Mouse (Mus musculus): ENCODE data around the gene Tas1r3. TPM values are rescaled to one million over a fixed set of nuclear protein-coding genes. Genes with fewer than 3 reads are reported as not detected.

Gene Tas1r3
- polyA plus RNA-seq, 1 experiment from 2014 or later, result 0.83 TPM

DNA sequence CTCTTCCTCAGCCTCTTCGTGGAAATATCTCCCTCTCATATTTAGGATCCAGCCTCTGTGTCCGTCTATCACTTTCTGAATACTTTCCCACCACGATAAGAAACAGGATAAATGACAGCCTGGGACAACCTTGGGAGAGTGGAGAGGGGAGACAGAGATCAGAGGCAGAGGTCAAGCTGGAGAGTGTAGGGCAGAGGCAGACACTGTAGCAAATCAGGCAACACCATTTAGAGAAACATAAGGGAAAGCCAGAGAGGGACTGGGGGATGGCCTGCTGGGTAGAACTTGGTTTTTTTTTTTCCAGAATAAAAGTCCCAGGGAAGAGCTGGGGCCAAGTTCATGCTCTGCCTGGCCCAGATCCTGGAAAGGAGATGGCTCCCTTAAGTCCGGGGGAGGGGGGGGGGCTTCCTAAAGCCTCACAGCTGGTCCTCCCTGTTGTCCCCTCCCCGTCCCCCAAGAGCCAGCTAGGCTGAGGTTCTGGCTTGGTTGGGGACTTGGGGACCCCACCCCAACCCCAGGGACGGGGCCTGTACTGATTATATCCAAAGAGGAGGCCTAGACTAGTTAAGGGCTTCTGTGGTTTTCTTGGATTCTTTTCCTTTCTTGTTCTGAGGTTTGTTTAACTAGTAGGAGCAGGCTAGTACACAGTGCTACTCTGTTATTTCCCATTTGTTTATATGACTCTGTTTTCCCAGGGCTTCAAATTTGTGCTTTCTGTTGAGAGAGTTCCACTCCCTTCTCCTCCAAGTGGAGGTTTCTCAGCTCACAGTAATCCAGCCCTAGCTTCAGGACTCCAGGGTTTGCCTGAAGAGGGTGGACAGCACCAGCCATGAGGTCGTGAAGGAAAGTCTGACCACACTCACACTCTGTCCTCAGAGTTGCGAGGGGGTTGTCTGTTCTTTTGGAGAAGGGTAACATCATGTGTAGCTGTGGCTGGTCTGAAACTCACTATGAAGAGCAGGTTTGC, 24.7 kb downstream of the Tas1r3 start:
- 0 out of 2 replicates have a peak, but pooled peaks cover 6% of the 10 kb centered on the region for H3K36me3 ChIP-seq
- H3K9me3 ChIP-seq, result no peaks in the 10 kb centered on the region
- peaks cover 34% of the 10 kb centered on the region for H3K4me1 ChIP-seq (replicated peaks)
- no peak overlapping the region for H3K9ac ChIP-seq (replicated peaks)
- no peak overlapping the region for H3K4me3 ChIP-seq (replicated peaks)
- ATAC-seq, result no peak
- WGBS, result 62% methylated on average over 8 of the region's 8 CpGs
- no peak overlapping the region for H3K27ac ChIP-seq
- peaks cover 21% of the 10 kb centered on the region for H3K27me3 ChIP-seq
- no peak overlapping the region for H3K4me2 ChIP-seq (replicated peaks)

DNA sequence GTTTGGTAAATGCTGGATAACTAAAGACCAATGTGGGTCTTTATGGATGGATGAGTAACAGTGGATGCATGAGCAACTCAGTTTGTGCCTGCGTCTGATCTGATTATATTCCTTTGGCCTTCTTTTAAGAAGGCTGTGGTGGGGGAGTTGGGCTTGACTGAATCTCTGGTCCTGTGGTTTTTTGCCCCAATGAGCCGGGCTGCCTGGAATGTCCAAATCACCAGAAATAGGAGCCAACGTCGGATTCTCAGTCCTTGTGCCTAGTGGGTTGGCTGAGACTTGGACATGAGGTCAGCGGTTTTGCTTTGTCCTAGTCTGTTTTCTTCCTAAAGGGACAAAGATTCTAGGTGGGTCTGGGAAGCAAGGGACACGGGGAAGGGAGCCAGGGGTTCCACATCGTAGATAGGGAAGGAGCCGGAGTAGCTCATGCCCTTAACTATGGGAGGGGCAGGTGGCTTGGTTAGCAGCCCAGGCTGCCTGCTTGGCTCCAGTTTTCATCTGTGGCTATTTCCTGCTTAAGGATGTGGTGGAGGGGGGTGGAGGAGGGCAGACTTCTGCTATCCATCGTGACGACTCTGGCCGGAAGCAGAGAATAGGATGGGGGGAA, 25.7 kb downstream of the Tas1r3 start:
- Histone ChIP-seq H3K27me3 (peaks cover 16% of the 10 kb centered on the region), H3K4me1 (replicated peaks) (peaks cover 43% of the 10 kb centered on the region), H3K9me3 (no peaks in the 10 kb centered on the region), H3K9ac (replicated peaks) (no peak overlapping the region), H3K4me3 (replicated peaks) (no peak overlapping the region), H3K27ac (no peak overlapping the region), H3K4me2 (replicated peaks) (no peak overlapping the region), H3K36me3 (peaks cover 12% of the 10 kb centered on the region; the same call in 1 of the 2 replicates)
- 80% methylated on average over 11 of the region's 11 CpGs for WGBS
- no peak for ATAC-seq

DNA sequence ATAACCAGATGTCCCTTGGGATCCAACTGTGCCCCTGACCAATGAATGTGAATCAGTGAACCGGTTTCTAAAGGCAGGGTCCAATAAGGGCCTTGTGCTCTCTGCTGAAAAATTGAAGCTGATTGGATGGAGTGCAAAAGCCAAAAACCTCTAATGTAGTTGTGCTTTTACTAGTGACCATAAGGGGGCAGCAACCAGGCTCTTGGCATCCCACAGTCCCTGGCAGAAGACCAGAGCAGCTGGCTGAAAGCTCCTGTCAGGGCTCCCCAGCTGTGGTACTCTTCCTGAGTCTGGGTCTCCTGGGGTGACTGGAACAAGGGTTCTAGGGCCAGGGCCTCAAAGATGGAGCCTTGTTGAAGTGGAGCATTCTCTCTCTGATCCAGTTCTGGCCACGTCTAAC, 29.3 kb downstream of the Tas1r3 start:
- peak; percentile 41; the same call in 1 of the 2 replicates for ATAC-seq
- Histone ChIP-seq H3K36me3 (peaks cover 12% of the 10 kb centered on the region; the same call in 1 of the 2 replicates), H3K4me2 (replicated peaks) (no peak overlapping the region; the same call in 1 of the 2 replicates), H3K9me3 (no peaks in the 10 kb centered on the region), H3K4me3 (replicated peaks) (no peak overlapping the region), H3K4me1 (replicated peaks) (peaks cover 25% of the 10 kb centered on the region), H3K27ac (peak overlapping the region; percentile 44; the same call in 1 of the 2 replicates), H3K9ac (replicated peaks) (no peak overlapping the region), H3K27me3 (no peaks in the 10 kb centered on the region)
- WGBS, result 41% methylated on average over 2 of the region's 2 CpGs

GRCm38 (mm10) chr4:155833234-155833633, 29.9 kb downstream of the Tas1r3 start:
- no peak for ATAC-seq

DNA sequence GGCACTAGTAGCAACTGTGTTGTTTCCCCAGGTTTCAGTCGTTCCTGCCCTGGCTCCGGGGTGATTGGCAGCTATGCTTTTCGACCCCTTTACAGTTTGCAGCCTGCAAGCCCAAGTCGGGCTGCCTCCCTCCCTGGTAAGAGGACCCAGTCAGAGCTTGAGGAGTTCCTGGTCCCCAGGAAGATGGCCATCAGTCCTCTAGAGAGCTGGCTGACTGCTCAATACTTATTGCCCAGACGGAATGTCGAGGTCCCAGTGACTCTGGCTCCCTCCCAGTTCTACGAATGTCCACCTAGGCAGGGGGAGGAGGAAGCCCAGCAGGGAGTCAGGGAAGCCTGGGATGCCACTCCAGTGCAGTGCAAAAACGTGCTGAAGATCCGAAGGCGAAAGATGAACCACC, 30.8 kb downstream of the Tas1r3 start:
- Histone ChIP-seq H3K4me2 (replicated peaks) (peak overlapping the region; percentile 96), H3K4me1 (replicated peaks) (peaks cover 25% of the 10 kb centered on the region), H3K36me3 (peaks cover 20% of the 10 kb centered on the region), H3K4me3 (replicated peaks) (peak overlapping the region; percentile 92), H3K9me3 (no peaks in the 10 kb centered on the region), H3K9ac (replicated peaks) (peak overlapping the region; percentile 90), H3K27me3 (no peaks in the 10 kb centered on the region), H3K27ac (no peak overlapping the region)
- ATAC-seq, result no peak
- 60% methylated on average over 10 of the region's 10 CpGs for WGBS

More at GRCm38 (mm10) chr4:155833234-155833633, 29.9 kb downstream of the Tas1r3 start:
- peaks cover 12% of the 10 kb centered on the region; the same call in 1 of the 2 replicates for H3K36me3 ChIP-seq
- no peak overlapping the region; the same call in 1 of the 2 replicates for H3K4me2 ChIP-seq (replicated peaks)
- H3K4me1 ChIP-seq (replicated peaks), result peaks cover 25% of the 10 kb centered on the region
- H3K9me3 ChIP-seq, result no peaks in the 10 kb centered on the region
- H3K9ac ChIP-seq (replicated peaks), result no peak overlapping the region
- H3K27me3 ChIP-seq, result no peaks in the 10 kb centered on the region
- peak overlapping the region; percentile 92; the same call in 1 of the 2 replicates for H3K4me3 ChIP-seq (replicated peaks)
- 90% methylated on average over 4 of the region's 4 CpGs for WGBS
- H3K27ac ChIP-seq, result no peak overlapping the region

GRCm38 (mm10) chr4:155831831-155832230, 31.3 kb downstream of the Tas1r3 start:
- Histone ChIP-seq H3K4me3 (replicated peaks) (peak overlapping the region; percentile 92), H3K9me3 (no peaks in the 10 kb centered on the region), H3K27ac (peak overlapping the region; percentile 87), H3K36me3 (peaks cover 22% of the 10 kb centered on the region), H3K4me2 (replicated peaks) (peak overlapping the region; percentile 96), H3K4me1 (replicated peaks) (peaks cover 25% of the 10 kb centered on the region), H3K9ac (replicated peaks) (peak overlapping the region; percentile 90), H3K27me3 (no peaks in the 10 kb centered on the region)
- WGBS, result 1% methylated on average over 25 of the region's 25 CpGs
- ATAC-seq, result no peak; the same call in 1 of the 2 replicates

DNA sequence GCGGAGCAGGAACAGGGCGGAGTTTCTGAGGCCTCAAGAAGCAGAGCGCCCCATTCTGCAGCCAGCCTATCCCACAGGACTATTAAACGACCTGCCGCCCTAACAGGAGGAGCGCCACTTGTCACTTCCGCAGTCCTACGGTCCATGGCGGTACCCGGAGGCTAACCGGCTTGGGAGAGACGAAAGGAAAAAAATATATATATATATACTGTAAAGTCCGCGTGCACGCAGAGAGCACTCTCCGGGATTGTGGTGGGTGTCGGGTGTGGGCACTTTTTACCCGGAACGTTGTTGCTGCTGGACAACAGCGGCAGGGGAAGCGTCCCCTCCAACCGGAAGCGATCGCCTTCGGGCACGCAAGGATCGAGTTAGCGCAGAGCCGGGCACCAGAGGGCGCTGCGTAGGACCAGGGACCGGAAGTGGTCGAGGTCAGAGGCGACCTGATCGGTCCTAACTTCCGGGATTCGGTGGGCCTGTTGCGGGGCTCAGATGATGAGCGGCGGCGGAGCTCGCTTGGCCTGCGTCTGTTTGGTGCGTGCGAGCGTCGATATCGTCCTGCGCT, 31.9 kb downstream of the Tas1r3 start, which contains the start of gene Aurkaip1:
Aurkaip1 (plus strand) TSS at position 68 of the 562 bp plus-strand sequence.
- H3K4me3 ChIP-seq (replicated peaks), result peak within 1 kb of the TSS; percentile 92
- peak within 1 kb of the TSS; percentile 87 for H3K27ac ChIP-seq
- peak within 1 kb of the TSS; percentile 96 for H3K4me2 ChIP-seq (replicated peaks)
- ATAC-seq, result peak; percentile 95
- H3K36me3 ChIP-seq, result peaks cover 27% of the 10 kb centered on the region
- peaks cover 25% of the 10 kb centered on the region for H3K4me1 ChIP-seq (replicated peaks)
- H3K9me3 ChIP-seq, result no peaks in the 10 kb centered on the region
- 0% methylated on average over 49 of the region's 49 CpGs for WGBS
- H3K9ac ChIP-seq (replicated peaks), result peak within 1 kb of the TSS; percentile 90
- no peaks in the 10 kb centered on the region for H3K27me3 ChIP-seq

- Histone ChIP-seq H3K27me3 (no peaks in the 10 kb centered on the region), H3K4me3 (replicated peaks) (peak overlapping the region; percentile 92), H3K36me3 (peaks cover 27% of the 10 kb centered on the region), H3K27ac (peak overlapping the region; percentile 87), H3K9me3 (no peaks in the 10 kb centered on the region), H3K4me1 (replicated peaks) (peaks cover 25% of the 10 kb centered on the region), H3K9ac (replicated peaks) (0 out of 2 replicates have a peak overlapping the region, but pooled peaks have one; percentile 41), H3K4me2 (replicated peaks) (peak overlapping the region; percentile 96)
- ATAC-seq, result no peak
- WGBS, result 58% methylated on average over 8 of the region's 8 CpGs
Observed at GRCm38 (mm10) chr4:155830596-155830995, 32.6 kb downstream of the Tas1r3 start.

DNA sequence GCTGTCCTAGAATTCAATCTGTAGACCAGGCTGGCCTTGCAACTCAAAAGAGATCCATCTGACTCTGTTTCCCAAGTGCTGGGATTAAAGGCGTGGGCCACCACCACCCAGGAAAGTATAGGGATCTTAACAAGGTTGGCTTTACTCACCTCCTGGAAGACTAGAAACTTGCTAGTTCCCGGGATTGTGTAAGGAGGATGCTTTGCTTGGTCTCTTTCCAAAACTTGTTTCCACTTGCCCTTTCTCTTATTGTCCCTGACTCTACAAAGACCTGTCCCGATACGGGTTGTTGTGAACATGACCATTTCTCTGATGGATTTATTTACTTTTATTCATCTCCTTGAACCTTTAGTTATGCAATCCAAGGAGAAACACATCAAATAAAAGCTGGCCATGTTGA, 33.3 kb downstream of the Tas1r3 start:
- no peak overlapping the region for H3K27ac ChIP-seq
- no peak overlapping the region for H3K4me2 ChIP-seq (replicated peaks)
- 98% methylated on average over 4 of the region's 4 CpGs for WGBS
- H3K27me3 ChIP-seq, result no peaks in the 10 kb centered on the region
- peaks cover 25% of the 10 kb centered on the region for H3K4me1 ChIP-seq (replicated peaks)
- H3K4me3 ChIP-seq (replicated peaks), result no peak overlapping the region
- H3K36me3 ChIP-seq, result peaks cover 34% of the 10 kb centered on the region
- no peak for ATAC-seq
- no peaks in the 10 kb centered on the region for H3K9me3 ChIP-seq
- H3K9ac ChIP-seq (replicated peaks), result no peak overlapping the region

DNA sequence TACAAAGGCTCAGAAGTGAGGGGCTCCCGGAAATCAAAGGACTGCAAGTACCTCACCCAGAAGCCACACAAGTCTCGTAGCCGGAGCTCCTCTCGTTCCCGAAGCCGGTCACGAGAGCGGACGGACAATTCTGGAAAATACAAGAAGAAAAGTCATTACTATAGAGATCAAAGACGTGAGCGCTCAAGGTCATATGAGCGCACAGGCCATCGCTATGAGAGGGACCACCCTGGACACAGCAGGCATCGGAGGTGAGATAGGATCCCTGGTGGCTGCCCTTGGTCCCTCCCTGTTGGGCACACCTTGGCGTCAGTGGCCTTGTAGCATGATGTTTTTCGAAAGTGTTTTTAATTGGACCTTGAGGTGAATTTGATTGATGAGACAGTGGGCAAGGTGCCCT, 39.7 kb downstream of the Tas1r3 start:
- H3K4me2 ChIP-seq (replicated peaks), result no peak overlapping the region
- H3K9me3 ChIP-seq, result no peaks in the 10 kb centered on the region
- no peaks in the 10 kb centered on the region for H3K4me1 ChIP-seq (replicated peaks)
- no peak for ATAC-seq
- H3K4me3 ChIP-seq (replicated peaks), result no peak overlapping the region
- 97% methylated on average over 16 of the region's 16 CpGs for WGBS
- H3K36me3 ChIP-seq, result peaks cover 86% of the 10 kb centered on the region
- no peak overlapping the region for H3K9ac ChIP-seq (replicated peaks)
- H3K27me3 ChIP-seq, result no peaks in the 10 kb centered on the region
- H3K27ac ChIP-seq, result no peak overlapping the region

- Histone ChIP-seq H3K27me3 (no peaks in the 10 kb centered on the region), H3K4me1 (replicated peaks) (no peaks in the 10 kb centered on the region), H3K9me3 (no peaks in the 10 kb centered on the region), H3K36me3 (peaks cover 93% of the 10 kb centered on the region), H3K9ac (replicated peaks) (no peak overlapping the region), H3K4me3 (replicated peaks) (no peak overlapping the region), H3K4me2 (replicated peaks) (no peak overlapping the region), H3K27ac (no peak overlapping the region)
- 77% methylated on average over 7 of the region's 7 CpGs for WGBS
- no peak for ATAC-seq
Observed at GRCm38 (mm10) chr4:155821025-155821424, 42.1 kb downstream of the Tas1r3 start.

All from midbrain, embryonic 13.5 days (tissue).